ENCODE assay signal across 20 mouse cellular contexts in the genomic region with DNA sequence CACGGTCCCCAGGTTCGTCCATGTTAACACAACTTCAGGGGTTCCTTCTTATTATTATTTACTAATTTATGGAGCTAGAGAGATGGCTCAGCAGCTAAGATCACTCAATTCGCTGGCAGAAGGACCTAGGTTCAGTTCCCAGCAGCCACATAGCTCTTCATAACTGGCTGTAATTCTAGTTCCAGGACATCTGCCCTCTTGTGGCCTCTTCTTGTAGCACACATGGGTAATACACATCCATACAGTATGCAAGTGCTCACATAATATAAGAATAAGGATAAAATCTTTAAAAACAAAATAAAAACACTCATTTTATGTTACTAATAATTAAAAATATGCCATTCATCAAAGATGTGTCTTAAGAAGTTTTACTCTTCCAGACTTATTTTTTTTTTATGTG. TPM values are rescaled to one million over a fixed set of nuclear protein-coding genes. Genes with fewer than 3 reads are reported as not detected.
DNase-seq lines count a peak whose midpoint lies in the region; ATAC-seq and TF ChIP-seq lines count a peak whose summit lies in the region.
"Had no signal": no experiment of that assay in that cellular context is flagged by ENCODE, and none has a peak within 500 bp of the region (broad histone marks: within the 10 kb centered on the region; RNA-seq: fewer than 3 reads in every experiment).

No protein-coding gene starts in this region.

- peak; percentile 13 for DNase-seq in forebrain, embryonic 10.5 days (ENCODE audit: extremely low spot score, low spot score)
- no peak for DNase-seq in left cerebral cortex, adult 2 months (ENCODE audit: extremely low spot score in 1 of 2, low spot score in 2 of 2)
- no peak for DNase-seq in left cerebral cortex, postnatal 4 days
- peak; percentile 59 for DNase-seq in ES-CJ7 (ENCODE audit: low read depth, low spot score)
- DNase-seq in cerebellum, adult 9-11 months, result no peak
- DNase-seq: cerebellum, postnatal 10 days; embryo, embryonic 11 days; right cerebral cortex, postnatal 14 days; thymus, postnatal 14 days had no signal

- TF ChIP-seq CTCF in left cerebral cortex, adult 2 months (IDR thresholded peaks at IDR 0.05), result peak; percentile 27

- H3K9ac ChIP-seq in forebrain, embryonic 15.5 days (replicated peaks), result no peak overlapping the region
- H3K9ac ChIP-seq: heart, embryonic 15.5 days; kidney, embryonic 15.5 days; limb, embryonic 12.5 days; neural tube, embryonic 12.5 days had no signal

- H3K4me2 ChIP-seq in forebrain, embryonic 15.5 days (replicated peaks), result no peak overlapping the region
- H3K4me2 ChIP-seq: heart, embryonic 15.5 days; kidney, embryonic 15.5 days; limb, embryonic 12.5 days; neural tube, embryonic 12.5 days had no signal

- H3K4me1 ChIP-seq in forebrain, embryonic 10.5 days, result peaks cover 5% of the 10 kb centered on the region; the same call in 1 of the 2 replicates
- H3K4me1 ChIP-seq in forebrain, embryonic 15.5 days, result no peaks in the 10 kb centered on the region
- H3K4me1 ChIP-seq: heart, embryonic 15.5 days; kidney, embryonic 15.5 days; limb, embryonic 12.5 days; neural tube, embryonic 12.5 days had no signal

- H3K36me3 ChIP-seq in forebrain, embryonic 10.5 days (replicated peaks), result no peaks in the 10 kb centered on the region
- no peaks in the 10 kb centered on the region for H3K36me3 ChIP-seq in forebrain, embryonic 15.5 days
- H3K36me3 ChIP-seq: heart, embryonic 15.5 days; kidney, embryonic 15.5 days; limb, embryonic 12.5 days; neural tube, embryonic 12.5 days had no signal

- ATAC-seq in forebrain, embryonic 15.5 days (replicated peaks), result no peak
- ATAC-seq in common myeloid progenitor, adult 5-6 weeks (replicated peaks; ENCODE audit: low read depth, poor library complexity, severe bottlenecking), result 0 out of 2 replicates have a peak, but pooled peaks have one; percentile 52
- no peak for ATAC-seq in megakaryocyte, adult 5-6 weeks (ENCODE audit: poor library complexity, severe bottlenecking)
- ATAC-seq: forebrain, embryonic 14.5 days; midbrain, embryonic 16.5 days had no signal

- 87% methylated on average over 3 of the region's 3 CpGs for WGBS in forebrain, embryonic 10.5 days
- 88% methylated on average over 3 of the region's 3 CpGs for WGBS in forebrain, embryonic 15.5 days

- intact Hi-C loops in left cerebral cortex, adult 2 months (cut with DNase I), result no loop called here
- intact Hi-C loops in left cerebral cortex, postnatal 4 days (cut with DNase I), result no loop called here

- no peaks in the 10 kb centered on the region; the same call in 1 of the 2 replicates for H3K9me3 ChIP-seq in forebrain, embryonic 10.5 days
- H3K9me3 ChIP-seq in forebrain, embryonic 15.5 days, result no peaks in the 10 kb centered on the region
- H3K9me3 ChIP-seq: heart, embryonic 15.5 days; kidney, embryonic 15.5 days; neural tube, embryonic 12.5 days had no signal

- H3K27ac ChIP-seq in forebrain, embryonic 10.5 days, result no peak overlapping the region
- no peak overlapping the region for H3K27ac ChIP-seq in forebrain, embryonic 15.5 days (replicated peaks)
- no peak overlapping the region for H3K27ac ChIP-seq in left cerebral cortex, adult 2 months
- H3K27ac ChIP-seq: heart, embryonic 15.5 days; kidney, embryonic 15.5 days; limb, embryonic 12.5 days; macrophage; neural tube, embryonic 12.5 days had no signal

- no peak overlapping the region for H3K4me3 ChIP-seq in forebrain, embryonic 10.5 days
- no peak overlapping the region for H3K4me3 ChIP-seq in forebrain, embryonic 15.5 days
- no peak overlapping the region for H3K4me3 ChIP-seq in left cerebral cortex, adult 2 months
- H3K4me3 ChIP-seq: heart, embryonic 15.5 days; kidney, embryonic 15.5 days; limb, embryonic 12.5 days; neural tube, embryonic 12.5 days had no signal

- no peaks in the 10 kb centered on the region for H3K27me3 ChIP-seq in forebrain, embryonic 10.5 days (ENCODE audit: poor library complexity, severe bottlenecking)
- no peaks in the 10 kb centered on the region for H3K27me3 ChIP-seq in forebrain, embryonic 15.5 days
- H3K27me3 ChIP-seq: heart, embryonic 15.5 days; kidney, embryonic 15.5 days; limb, embryonic 12.5 days; neural tube, embryonic 12.5 days had no signal

RNA-seq across cellular contexts. Expression of a gene that starts 23.9 kb away (rescaled TPM):
- 4.6 and 6.1 TPM in 2 replicates for polyA plus RNA-seq in forebrain, embryonic 10.5 days (2016; fragmentation: Nextera tagmentation; extraction: Ambion mirVana)
- 73.9 and 76.7 TPM in 2 replicates for polyA plus RNA-seq in forebrain, embryonic 15.5 days (2015; fragmentation: Nextera tagmentation; extraction: Ambion mirVana)
- 10 to 100 TPM; 30.8 to 32.8 TPM for total RNA-seq in left cerebral cortex, adult 2 months (2021)
- total RNA-seq in left cerebral cortex, postnatal 4 days (2021), result 100 to 1,000 TPM; 100 to 127 TPM
- not detected in 2 replicates for total RNA-seq in common myeloid progenitor, adult 5-6 weeks (2017)
- not detected in 2 replicates for total RNA-seq in megakaryocyte, adult 5-6 weeks (2015)
- not detected in 2 replicates for total RNA-seq in megakaryocyte, adult 5-6 weeks (2017)
- total RNA-seq: hematopoietic stem cell, adult 5-6 weeks had no signal
- polyA plus RNA-seq: macrophage had no signal

Comparison
In these comparisons a context has a peak if more than half of its experiments do, and no peak if none do; other contexts are left out.
1. DNase-seq: peak in forebrain, embryonic 10.5 days (single experiment) and ES-CJ7 (single experiment); none in left cerebral cortex, adult 2 months (0 of 2), left cerebral cortex, postnatal 4 days (single experiment) and cerebellum, adult 9-11 months (single experiment).
2. RNA of a gene that starts 23.9 kb away (total RNA-seq): 100 to 127 TPM in left cerebral cortex, postnatal 4 days and 30.8 to 32.8 TPM in left cerebral cortex, adult 2 months; not detected in common myeloid progenitor, adult 5-6 weeks and not detected in megakaryocyte, adult 5-6 weeks; every median in the first group is over 10 times any median in the second.